Mouse (Mus musculus) heart, embryonic 10.5 days (tissue): ENCODE data around the gene Sord. TPM values are rescaled to one million over a fixed set of nuclear protein-coding genes. Genes with fewer than 3 reads are reported as not detected.

Experiments
- DNase-seq: peaks from one replicate; pipeline ENCODE4 v3.0.0-alpha.2; 2017; ENCODE audit warnings: low spot score
- H3K27ac ChIP-seq: fragments of 300-500 bp; sonication (generic); 2 replicates; pipeline ENCODE4 v1.5.1; 2016; ENCODE audit warnings: mild to moderate bottlenecking
- H3K27me3 ChIP-seq: fragments of 300-500 bp; sonication (generic); 2 replicates; pipeline ENCODE4 v1.6.1; 2016; ENCODE audit warnings: mild to moderate bottlenecking; ENCODE audit not compliant: poor library complexity, insufficient read depth, severe bottlenecking
- H3K36me3 ChIP-seq: fragments of 300-500 bp; sonication (generic); 2 replicates; pipeline ENCODE4 v1.6.1; 2016; ENCODE audit warnings: mild to moderate bottlenecking, moderate library complexity
- H3K4me1 ChIP-seq: fragments of 300-500 bp; sonication (generic); 2 replicates; pipeline ENCODE4 v1.6.1; 2016; ENCODE audit warnings: mild to moderate bottlenecking
- H3K4me3 ChIP-seq: fragments of 300-500 bp; sonication (generic); 2 replicates; pipeline ENCODE4 v1.5.1; 2016; ENCODE audit warnings: mild to moderate bottlenecking, moderate library complexity
- H3K9me3 ChIP-seq: fragments of 300-500 bp; sonication (generic); 2 replicates; pipeline ENCODE4 v1.6.1; 2016; ENCODE audit warnings: mild to moderate bottlenecking, moderate library complexity
- WGBS: fragments of 180-500 bp; shearing (Covaris S2); methylation state at CpG from one replicate; pipeline ENCODE4 v1.1.7; 2016; 5-methylcytosine and 5-hydroxymethylcytosine counted together
- polyA plus RNA-seq: library from polyadenylated mRNA; unstranded; fragments of >200 nt; fragmentation: Nextera tagmentation; extraction: Ambion mirVana; gene quantifications from 2 replicates; pipeline ENCODE4 v1.2.1, GENCODE M21; 2016

The Sord gene
- polyA plus RNA-seq, 1 experiment from 2014 or later = 41.3 TPM

DNA sequence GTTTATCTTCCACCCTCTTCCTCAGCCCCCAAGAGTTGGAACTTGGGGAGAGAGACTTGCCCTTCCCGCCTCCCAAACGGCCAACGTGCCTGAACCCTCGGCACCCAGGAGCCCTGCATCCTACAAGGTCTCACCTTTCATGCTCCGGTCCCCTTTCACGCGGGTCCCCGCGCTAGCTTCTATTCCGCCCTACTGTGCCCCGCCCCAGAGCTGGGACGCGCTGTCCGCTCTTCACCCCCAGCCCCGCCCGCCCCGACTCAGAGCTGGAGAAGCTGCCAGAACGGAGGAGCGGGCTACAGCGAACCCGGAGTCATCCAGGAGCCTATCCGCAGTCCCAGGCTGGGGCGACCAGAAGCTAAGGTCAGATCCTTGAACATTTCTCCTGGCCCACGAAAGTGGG lies 79.0 kb downstream of the Sord start, which contains the start of gene Duoxa1:
Duoxa1 (minus strand) TSS at position 195 of the 400 bp plus-strand sequence.
- no peaks in the 10 kb centered on the region for H3K36me3 ChIP-seq

More for the DNA sequence above, 79.0 kb downstream of the Sord start, which contains the start of gene Duoxa1:
- Histone ChIP-seq H3K27me3 (peaks cover 97% of the 10 kb centered on the region), H3K4me1 (peaks cover 11% of the 10 kb centered on the region), H3K9me3 (no peaks in the 10 kb centered on the region), H3K27ac (no peak within 1 kb of the TSS), H3K4me3 (peak within 1 kb of the TSS; percentile 50)
- DNase-seq = no peak
- 2% methylated on average over 24 of the region's 24 CpGs for WGBS

Other genes starting within 250 kb of the Sord start
- gene Eif3j1, start 206.2 kb upstream of the Sord start, polyA plus RNA-seq = 13.2 and 16.2 TPM in 2 replicates
- 8.2 and 8.8 TPM in 2 replicates for gene Spg11, start 116.4 kb upstream of the Sord start, polyA plus RNA-seq
- 143 and 154 TPM in 2 replicates for gene B2m, start 87.1 kb upstream of the Sord start, polyA plus RNA-seq
- 0.11 TPM in 1 of 2 replicates, not detected in the other for gene Trim69, start 74.0 kb upstream of the Sord start, polyA plus RNA-seq
- 0.05 TPM in 1 of 2 replicates, not detected in the other for gene Patl2, start 48.6 kb upstream of the Sord start, polyA plus RNA-seq
- gene Terb2, start 48.5 kb upstream of the Sord start, polyA plus RNA-seq = not detected in 2 replicates
- not detected in 2 replicates for gene Duox2, start 63.7 kb downstream of the Sord start, polyA plus RNA-seq
- 0.26 TPM in 1 of 2 replicates, not detected in the other for gene Duoxa2, start 64.2 kb downstream of the Sord start, polyA plus RNA-seq
- not detected in 2 replicates for gene Duoxa1, start 79.0 kb downstream of the Sord start, polyA plus RNA-seq
- 0.02 TPM in 1 of 2 replicates, not detected in the other for gene Duox1, start 80.9 kb downstream of the Sord start, polyA plus RNA-seq
- gene Shf, start 134.4 kb downstream of the Sord start, polyA plus RNA-seq = 3.2 and 5.4 TPM in 2 replicates
- gene Slc28a2, start 191.7 kb downstream of the Sord start, polyA plus RNA-seq = 0.10 and 0.26 TPM in 2 replicates